Mouse (Mus musculus) mouse trophoblast stem cell (cell line): Measurements from ENCODE around the gene Antxr2.

Experiments used
- in situ Hi-C, 2 experiments: fragments of 300-500 bp; cut with MseI, MboI; formaldehyde crosslinking; loops; 2 replicates in 1 of 2; 3 replicates in 1 of 2; pipeline ENCODE4 v1.15.1; 2025

Gene Antxr2

DNA sequence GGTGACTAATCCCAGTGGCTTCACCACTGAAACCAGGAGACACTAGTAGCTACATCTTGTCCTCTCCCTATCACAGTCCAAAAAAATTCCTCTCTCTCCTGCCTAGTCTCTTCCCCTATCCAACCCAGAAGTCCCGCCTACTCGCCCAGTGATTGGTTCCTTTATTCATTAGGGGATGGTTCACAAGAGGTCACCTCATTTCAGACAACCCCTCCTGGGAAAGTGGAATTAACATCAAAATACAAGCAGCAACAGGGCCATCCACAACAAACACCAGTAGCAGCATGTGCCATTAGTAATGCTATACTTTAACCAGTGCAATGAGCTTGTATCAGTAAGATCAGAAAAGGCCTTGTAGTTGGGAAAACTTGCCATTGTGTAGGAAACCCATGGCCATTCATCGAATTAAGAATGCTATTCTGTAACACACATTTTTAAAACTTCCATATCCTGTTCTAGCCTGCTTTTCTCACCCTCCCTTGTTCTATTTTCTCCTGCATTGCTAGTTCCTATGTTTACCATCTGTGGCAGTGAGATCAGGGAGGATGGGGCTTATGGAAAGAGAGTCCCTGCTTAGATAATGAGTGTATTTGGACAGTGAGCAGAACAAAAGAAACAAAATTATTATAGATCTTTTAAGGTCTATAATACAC lies 191.4 kb downstream of the Antxr2 start:
- in situ Hi-C loops: no loop called here

DNA sequence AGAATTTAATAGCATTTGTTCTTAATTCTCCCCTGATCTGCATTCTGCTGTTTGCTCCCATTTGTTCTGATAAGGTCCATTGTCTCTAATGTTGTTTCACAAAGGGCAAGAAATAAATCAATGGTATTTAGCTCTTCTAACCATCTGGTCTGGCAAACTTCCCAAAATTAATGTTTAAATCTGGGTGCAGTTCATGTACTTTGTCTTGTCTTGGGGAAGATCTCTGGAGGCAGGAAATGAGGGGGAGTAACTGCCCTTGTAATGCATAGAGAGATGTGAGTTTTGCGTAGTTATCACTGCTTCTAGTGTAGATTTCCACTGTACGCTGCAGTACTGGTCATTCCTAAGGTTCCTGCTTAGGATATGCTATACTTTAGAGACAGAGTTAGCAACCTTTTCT lies 193.5 kb downstream of the Antxr2 start:
- in situ Hi-C loops: no loop called here

DNA sequence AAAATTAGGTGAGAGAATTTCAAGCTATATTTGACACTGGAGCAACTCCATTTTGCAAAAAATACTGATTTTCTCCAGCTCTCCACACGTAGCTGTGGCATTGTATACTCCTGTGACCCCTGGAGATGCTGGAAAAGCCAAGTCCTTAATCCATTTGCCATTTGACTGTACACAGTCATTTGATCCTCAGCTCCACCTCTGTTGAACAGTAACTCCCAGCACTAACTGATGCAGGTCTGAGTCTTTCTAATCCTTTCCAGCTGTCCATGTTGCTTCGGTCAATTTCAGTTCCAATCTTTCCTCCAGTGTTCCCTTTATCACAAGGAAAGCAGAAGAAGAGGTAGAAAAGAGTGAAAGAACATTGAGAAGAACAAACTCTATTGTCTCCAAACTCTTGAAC lies 195.4 kb downstream of the Antxr2 start:
- in situ Hi-C loops: no loop called here

DNA sequence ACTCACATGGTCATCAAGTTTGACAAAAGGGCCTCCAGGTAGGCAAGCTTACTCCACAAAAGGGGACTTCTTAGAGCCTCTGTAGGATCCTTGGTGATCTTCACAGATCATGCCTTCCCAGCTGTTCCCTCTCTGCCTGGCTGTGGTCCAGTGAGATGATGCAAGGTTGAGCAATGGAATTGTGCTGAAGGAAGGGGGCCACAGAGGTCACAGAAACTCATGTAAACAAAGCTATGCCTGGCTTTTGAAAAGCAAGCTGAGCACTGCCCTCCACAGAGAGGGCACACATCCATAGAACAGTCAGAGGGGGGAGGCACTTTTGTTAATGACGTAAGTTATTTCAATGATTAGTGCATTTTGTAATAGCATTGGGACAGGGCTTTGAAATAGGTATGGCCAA lies 196.1 kb downstream of the Antxr2 start:
- in situ Hi-C loops: no loop called here
